Mouse (Mus musculus) layer of hippocampus, adult 11-12 months (tissue): ENCODE results near the gene Eef1a1.

Experiments used
- DNase-seq: peaks from one replicate; pipeline ENCODE4 v3.0.0; 2022; ENCODE audit warnings: low spot score

The Eef1a1 gene

GRCm38 (mm10) chr9:78475873-78476272 lies 13.1 kb downstream of the Eef1a1 start:
- no peak for DNase-seq

GRCm38 (mm10) chr9:78475383-78475780 lies 13.6 kb downstream of the Eef1a1 start:
- no peak for DNase-seq

GRCm38 (mm10) chr9:78474771-78475382 lies 14.1 kb downstream of the Eef1a1 start:
- no peak for DNase-seq

- no peak for DNase-seq
Measured at GRCm38 (mm10) chr9:78474270-78474669, 14.7 kb downstream of the Eef1a1 start.

- DNase-seq = peak; percentile 26
Measured at GRCm38 (mm10) chr9:78473588-78473987, 15.4 kb downstream of the Eef1a1 start.

- no peak for DNase-seq
Measured at GRCm38 (mm10) chr9:78465725-78466124, 23.2 kb downstream of the Eef1a1 start.

- no peak for DNase-seq
Measured at GRCm38 (mm10) chr9:78463337-78463736, 25.6 kb downstream of the Eef1a1 start.

- no peak for DNase-seq
Measured at GRCm38 (mm10) chr9:78457026-78457425, 31.9 kb downstream of the Eef1a1 start.

- peak; percentile 45 for DNase-seq
Measured at GRCm38 (mm10) chr9:78451382-78451781, 37.6 kb downstream of the Eef1a1 start.

- DNase-seq = no peak
Measured at GRCm38 (mm10) chr9:78450404-78450803, 38.5 kb downstream of the Eef1a1 start.

GRCm38 (mm10) chr9:78447973-78448873 lies 40.7 kb downstream of the Eef1a1 start, which contains the start of the genes Mto1 and Gm17324:
Mto1 (plus strand) TSS chr9:78448208.
Gm17324 (minus strand) TSS chr9:78448786.
- peak; percentile 87 for DNase-seq

DNA sequence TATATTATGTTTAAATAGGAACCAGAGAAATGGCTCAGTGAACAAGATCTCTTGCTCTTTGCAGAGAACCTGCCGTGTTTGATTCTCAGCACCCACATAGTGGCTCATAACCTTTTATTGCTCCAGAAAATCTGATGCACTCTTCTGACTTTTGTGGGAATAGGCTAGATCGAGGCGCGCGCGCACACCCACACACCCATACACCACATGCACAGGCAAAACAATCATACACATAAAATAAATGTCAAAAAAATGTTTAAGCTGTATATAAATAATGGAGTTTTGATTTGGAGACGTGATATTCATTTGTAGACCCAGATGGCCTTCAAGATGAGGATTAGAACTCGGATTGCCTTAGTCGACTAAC lies 41.4 kb downstream of the Eef1a1 start:
- DNase-seq = no peak

DNA sequence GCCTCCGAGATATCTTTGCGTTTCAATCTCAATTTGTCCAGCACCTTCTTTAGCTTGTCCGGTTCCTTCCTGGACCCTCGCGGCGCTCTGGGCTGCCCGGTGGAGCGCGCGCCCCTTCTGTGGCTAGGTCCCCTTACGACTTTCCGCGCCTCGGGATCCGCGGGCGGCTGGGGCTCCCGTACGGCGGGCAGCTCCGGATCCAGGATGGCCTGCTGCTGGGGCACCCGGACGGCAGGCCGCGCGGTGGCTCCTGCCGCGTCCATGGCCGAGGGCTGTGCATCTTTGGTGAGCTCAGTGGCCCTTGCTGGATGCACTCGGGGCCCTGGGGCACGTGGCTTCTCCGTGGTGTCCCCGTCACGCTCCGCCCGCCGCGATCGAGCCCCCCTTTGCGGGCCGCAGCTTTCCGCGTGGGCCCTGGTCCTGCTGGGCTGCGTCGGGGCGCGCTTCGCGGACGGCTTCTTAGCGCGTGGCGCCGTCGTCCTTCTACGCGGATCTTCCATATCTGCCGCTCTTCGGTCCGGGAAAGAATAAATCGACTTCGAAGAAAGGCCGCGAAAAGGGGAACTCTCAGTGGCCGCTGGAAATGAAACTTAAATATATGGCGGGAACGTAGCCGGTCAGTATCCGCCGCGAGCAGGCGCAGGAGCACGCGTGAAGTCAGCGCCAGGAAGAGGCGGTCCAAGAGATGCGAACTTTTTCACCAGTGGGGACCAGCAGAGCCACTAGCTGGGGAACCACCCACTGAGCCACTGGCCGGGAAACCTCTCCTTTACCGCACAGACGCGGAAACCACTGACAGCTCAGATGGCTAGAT lies 46.2 kb downstream of the Eef1a1 start, which contains the start of gene Cgas:
Gene Cgas (minus strand): TSS at position 659 of the 814 bp plus-strand sequence.
- peak; percentile 47 for DNase-seq

GRCm38 (mm10) chr9:78442237-78442578 lies 46.7 kb downstream of the Eef1a1 start:
- no peak for DNase-seq

- no peak for DNase-seq
Measured at GRCm38 (mm10) chr9:78439426-78439825, 49.5 kb downstream of the Eef1a1 start.

- DNase-seq = no peak
Measured at GRCm38 (mm10) chr9:78432471-78432870, 56.5 kb downstream of the Eef1a1 start.

- no peak for DNase-seq
Measured at GRCm38 (mm10) chr9:78430486-78430885, 58.5 kb downstream of the Eef1a1 start.

GRCm38 (mm10) chr9:78429551-78429950 lies 59.4 kb downstream of the Eef1a1 start:
- no peak for DNase-seq

DNA sequence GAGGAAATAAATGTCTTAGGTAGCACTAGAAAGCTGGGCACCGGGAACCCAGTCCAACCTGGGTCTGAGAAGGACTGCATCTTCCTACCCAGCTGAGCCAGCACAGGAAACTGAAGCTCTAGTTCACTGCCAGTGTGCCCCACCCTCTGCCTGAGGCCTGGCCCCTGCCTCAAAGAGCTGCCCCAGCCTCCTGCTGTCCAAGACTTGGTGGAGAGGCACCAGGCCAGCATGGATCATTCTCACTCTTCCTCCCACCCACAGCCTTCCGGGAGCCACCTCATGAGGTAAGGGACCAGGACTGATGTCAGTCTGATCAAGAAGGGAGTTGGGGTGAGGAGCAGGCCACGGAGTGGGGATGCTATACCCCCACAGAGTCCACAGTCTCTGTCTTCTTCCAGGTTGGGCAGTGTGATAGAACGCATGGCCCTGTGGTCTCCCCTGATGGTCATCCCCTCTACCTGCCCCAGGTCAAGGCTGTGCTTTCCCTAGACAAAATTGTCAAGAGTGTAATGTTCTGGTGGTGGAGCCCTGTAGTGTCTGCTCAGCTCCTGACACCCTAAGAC lies 60.0 kb downstream of the Eef1a1 start:
- DNase-seq = no peak
